Mouse (Mus musculus) heart, embryonic 15.5 days (tissue): ENCODE results near the gene Hoxb5. TPM values are rescaled to one million over a fixed set of nuclear protein-coding genes. Genes with fewer than 3 reads are reported as not detected.

ENCODE experiments used
- ATAC-seq: fragments of 200-750 bp; cut with Nextera tagmentation; replicated peaks from 2 replicates; pipeline ENCODE4 v1.8.0; 2017; ENCODE audit warnings: low read depth, moderate TSS enrichment; ENCODE audit not compliant: insufficient number of reproducible peaks, insufficient read depth, low FRiP score
- H3K27ac ChIP-seq: fragments of 300-500 bp; sonication (generic); 2 replicates; pipeline ENCODE4 v1.5.1; 2015; ENCODE audit warnings: mild to moderate bottlenecking, inconsistent platforms
- H3K27me3 ChIP-seq: fragments of 300-500 bp; sonication (generic); 2 replicates; pipeline ENCODE4 v1.6.1; 2015; ENCODE audit warnings: inconsistent platforms
- H3K36me3 ChIP-seq: fragments of 300-500 bp; sonication (generic); 2 replicates; pipeline ENCODE4 v1.6.1; 2015; ENCODE audit warnings: mild to moderate bottlenecking, inconsistent platforms
- H3K4me1 ChIP-seq: fragments of 300-500 bp; sonication (generic); replicated peaks from 2 replicates; pipeline ENCODE4 v1.6.1; 2015; ENCODE audit warnings: inconsistent platforms
- H3K4me2 ChIP-seq: fragments of 300-500 bp; sonication (generic); 2 replicates; pipeline ENCODE4 v1.6.1; 2015; ENCODE audit warnings: inconsistent platforms, mild to moderate bottlenecking, moderate library complexity
- H3K4me3 ChIP-seq: fragments of 300-500 bp; sonication (generic); 2 replicates; pipeline ENCODE4 v1.5.1; 2015; ENCODE audit warnings: mild to moderate bottlenecking, inconsistent platforms
- H3K9ac ChIP-seq: fragments of 300-500 bp; sonication (generic); 2 replicates; pipeline ENCODE4 v1.6.1; 2015; ENCODE audit warnings: mild to moderate bottlenecking, inconsistent platforms
- H3K9me3 ChIP-seq: fragments of 300-500 bp; sonication (generic); replicated peaks from 2 replicates; pipeline ENCODE4 v1.6.1; 2016; ENCODE audit warnings: inconsistent platforms
- WGBS: fragments of 180-500 bp; shearing (Covaris S2); methylation state at CpG from one replicate; pipeline ENCODE4 v1.1.7; 2015; ENCODE audit warnings: mixed read lengths; 5-methylcytosine and 5-hydroxymethylcytosine counted together
- microRNA counts: library from miRNA; unstranded; fragments of <30 nt; microRNA quantifications from one replicate; lab custom pipeline; 2016
- microRNA-seq: library from miRNA; unstranded; fragments of <30 nt; microRNA quantifications from one replicate; pipeline ENCODE4, GENCODE M21; 2016
- polyA plus RNA-seq: library from polyadenylated mRNA; unstranded; fragments of >200 nt; fragmentation: Nextera tagmentation; extraction: Ambion mirVana; gene quantifications from 2 replicates; pipeline ENCODE4 v1.2.1, GENCODE M21; 2015

Gene Hoxb5
- polyA plus RNA-seq, 1 experiment from 2014 or later, result 1.4 TPM

DNA sequence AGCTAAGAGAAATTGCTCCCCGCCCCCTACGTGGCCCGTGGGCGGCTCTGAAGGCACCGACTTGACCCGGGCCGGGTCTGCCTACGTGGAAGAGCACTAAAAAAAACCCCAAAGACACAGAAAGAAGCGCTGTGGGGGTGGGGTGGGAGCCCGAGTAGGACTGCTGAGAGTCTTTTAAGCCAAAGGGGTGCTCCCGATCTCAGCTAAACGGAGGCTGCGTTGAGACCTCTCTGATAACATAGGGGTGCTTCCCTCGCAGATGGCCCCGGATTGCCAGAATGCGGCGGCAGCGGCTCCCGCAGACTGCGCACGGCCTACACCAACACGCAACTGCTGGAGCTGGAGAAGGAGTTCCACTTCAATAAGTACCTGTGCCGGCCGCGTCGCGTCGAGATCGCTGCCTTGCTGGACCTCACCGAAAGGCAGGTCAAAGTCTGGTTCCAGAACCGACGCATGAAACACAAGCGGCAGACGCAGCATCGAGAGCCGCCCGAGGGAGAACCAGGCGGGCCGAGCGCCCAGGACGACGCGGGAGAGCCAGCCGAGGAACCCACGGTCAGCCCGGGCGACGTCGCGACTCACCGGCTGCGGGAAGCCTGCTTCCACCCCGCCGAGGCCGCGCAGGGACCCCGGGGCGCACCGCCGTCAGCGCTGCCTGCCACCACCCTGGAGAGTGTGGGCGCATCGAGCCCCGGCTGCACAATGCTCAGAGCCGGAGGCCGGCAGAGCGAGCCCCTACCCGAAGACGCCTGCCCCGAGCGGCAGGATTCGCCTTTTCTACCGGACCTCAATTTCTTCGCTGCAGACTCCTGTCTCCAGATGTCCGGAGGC lies 49.8 kb downstream of the Hoxb5 start:
- ATAC-seq, result no peak
- Histone ChIP-seq H3K4me1 (peaks cover 16% of the 10 kb centered on the region), H3K27ac (peak overlapping the region; percentile 76), H3K9me3 (no peaks in the 10 kb centered on the region), H3K4me3 (peak overlapping the region; percentile 53), H3K9ac (peak overlapping the region; percentile 48), H3K27me3 (peaks cover 95% of the 10 kb centered on the region), H3K4me2 (peak overlapping the region; percentile 57), H3K36me3 (no peaks in the 10 kb centered on the region)
- WGBS, result under 1% methylated on average over 75 of the region's 75 CpGs

GRCm38 (mm10) chr11:96353522-96353841 lies 50.3 kb downstream of the Hoxb5 start:
- H3K4me3 ChIP-seq, result peak overlapping the region; percentile 53
- peak overlapping the region; percentile 48 for H3K9ac ChIP-seq
- peaks cover 16% of the 10 kb centered on the region for H3K4me1 ChIP-seq
- 5% methylated on average over 14 of the region's 14 CpGs for WGBS
- no peaks in the 10 kb centered on the region for H3K36me3 ChIP-seq
- H3K27ac ChIP-seq, result peak overlapping the region; percentile 76
- H3K27me3 ChIP-seq, result peaks cover 94% of the 10 kb centered on the region
- no peak for ATAC-seq
- no peaks in the 10 kb centered on the region for H3K9me3 ChIP-seq
- H3K4me2 ChIP-seq, result peak overlapping the region; percentile 57

- Histone ChIP-seq H3K4me3 (peak overlapping the region; percentile 33), H3K9me3 (no peaks in the 10 kb centered on the region), H3K4me1 (peaks cover 16% of the 10 kb centered on the region), H3K4me2 (peak overlapping the region; percentile 57), H3K36me3 (no peaks in the 10 kb centered on the region), H3K9ac (peak overlapping the region; percentile 7; the same call in 1 of the 2 replicates), H3K27me3 (peaks cover 89% of the 10 kb centered on the region), H3K27ac (peak overlapping the region; percentile 37; the same call in 1 of the 2 replicates)
- ATAC-seq, result no peak
- 22% methylated on average over 8 of the region's 8 CpGs for WGBS
These were observed 50.8 kb downstream of the Hoxb5 start for GRCm38 (mm10) chr11:96353939-96354338.

- 2% methylated on average over 25 of the region's 25 CpGs for WGBS
- peak overlapping the region; percentile 37; the same call in 1 of the 2 replicates for H3K27ac ChIP-seq
- peaks cover 16% of the 10 kb centered on the region for H3K4me1 ChIP-seq
- no peaks in the 10 kb centered on the region for H3K9me3 ChIP-seq
- no peak for ATAC-seq
- peak overlapping the region; percentile 7; the same call in 1 of the 2 replicates for H3K9ac ChIP-seq
- peak overlapping the region; percentile 57 for H3K4me2 ChIP-seq
- peaks cover 86% of the 10 kb centered on the region for H3K27me3 ChIP-seq
- H3K36me3 ChIP-seq, result no peaks in the 10 kb centered on the region
- peak overlapping the region; percentile 33 for H3K4me3 ChIP-seq
These were observed 51.2 kb downstream of the Hoxb5 start for GRCm38 (mm10) chr11:96354376-96354775.

DNA sequence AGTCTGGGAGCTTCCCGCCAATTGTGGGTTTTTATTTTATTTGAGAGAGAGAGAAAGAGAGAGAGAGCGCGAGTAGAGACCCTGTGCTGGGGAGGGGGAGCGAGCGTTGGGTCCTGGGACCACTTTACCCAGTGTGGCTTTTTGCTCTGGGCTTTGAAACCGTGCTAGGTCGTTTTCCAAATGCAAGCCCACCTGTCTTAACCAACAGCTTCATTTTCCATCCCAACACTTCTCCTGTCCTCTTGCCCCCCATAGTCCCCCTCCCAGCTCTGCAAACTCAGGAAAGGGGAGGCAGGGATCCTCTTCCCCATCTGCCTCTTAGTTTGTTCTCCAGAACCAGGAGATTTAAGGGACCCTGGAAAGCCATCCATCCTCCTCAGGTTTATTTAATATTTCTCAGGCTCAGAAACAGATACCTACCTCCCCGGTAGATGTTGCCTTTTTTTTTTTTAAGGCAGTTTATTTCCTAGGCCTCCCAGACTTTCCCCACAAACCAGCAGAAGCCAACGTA lies 51.7 kb downstream of the Hoxb5 start:
- H3K4me2 ChIP-seq, result peak overlapping the region; percentile 57
- peaks cover 16% of the 10 kb centered on the region for H3K4me1 ChIP-seq
- WGBS, result 13% methylated on average over 9 of the region's 9 CpGs
- no peak overlapping the region for H3K27ac ChIP-seq
- H3K27me3 ChIP-seq, result peaks cover 86% of the 10 kb centered on the region
- ATAC-seq, result no peak
- H3K36me3 ChIP-seq, result no peaks in the 10 kb centered on the region
- H3K4me3 ChIP-seq, result peak overlapping the region; percentile 33
- H3K9ac ChIP-seq, result 0 out of 2 replicates have a peak overlapping the region, but pooled peaks have one; percentile 7
- no peaks in the 10 kb centered on the region for H3K9me3 ChIP-seq

MicroRNAs within 50 kb of the gene (microRNA counts, 519-probe panel; counts per million panel counts)
- microRNA mmu-miR-10a (lab: Ali Mortazavi, UCI) (2,589 counts per million, percentile 57 among the panel's probes with 10 or more counts), microRNA mmu-miR-196a (lab: Ali Mortazavi, UCI) (1,076 counts per million, percentile 4 among the panel's probes with 10 or more counts)

Small RNAs within 50 kb of the gene (microRNA-seq; reads per million reads assigned to microRNA genes)
- gene Mir10a (6,682 reads per million, percentile 93 among the genes with 10 or more reads in this experiment), gene Mir196a-1 (not detected)

Other genes starting within 250 kb of the Hoxb5 start
- 25.6 and 35.2 TPM in 2 replicates for gene Ube2z, start 237.9 kb upstream of the Hoxb5 start, polyA plus RNA-seq
- 1,708 and 1,946 TPM in 2 replicates for gene Atp5g1, start 227.7 kb upstream of the Hoxb5 start, polyA plus RNA-seq
- gene Calcoco2, start 191.4 kb upstream of the Hoxb5 start, polyA plus RNA-seq, result not detected in 2 replicates
- gene Ttll6, start 169.6 kb upstream of the Hoxb5 start, polyA plus RNA-seq, result 0.05 and 0.18 TPM in 2 replicates
- not detected in 2 replicates for gene Hoxb13, start 109.0 kb upstream of the Hoxb5 start, polyA plus RNA-seq
- gene Hoxb9, start 31.9 kb upstream of the Hoxb5 start, polyA plus RNA-seq, result 0.06 TPM in 1 of 2 replicates, not detected in the other
- gene Hoxb8, start 21.4 kb upstream of the Hoxb5 start, polyA plus RNA-seq, result 0.08 TPM in 1 of 2 replicates, not detected in the other
- 0.25 and 0.32 TPM in 2 replicates for gene Hoxb7, start 16.7 kb upstream of the Hoxb5 start, polyA plus RNA-seq
- 0.49 and 1.2 TPM in 2 replicates for gene Hoxb6, start 10.9 kb upstream of the Hoxb5 start, polyA plus RNA-seq
- gene Hoxb4, start 14.9 kb downstream of the Hoxb5 start, polyA plus RNA-seq, result 0.31 and 0.70 TPM in 2 replicates
- gene Hoxb3, start 20.0 kb downstream of the Hoxb5 start, polyA plus RNA-seq, result 0.71 and 0.98 TPM in 2 replicates
- gene Hoxb2, start 47.2 kb downstream of the Hoxb5 start, polyA plus RNA-seq, result 3.7 and 6.8 TPM in 2 replicates
- gene Hoxb1, start 62.4 kb downstream of the Hoxb5 start, polyA plus RNA-seq, result not detected in 2 replicates
- gene Skap1, start 161.3 kb downstream of the Hoxb5 start, polyA plus RNA-seq, result 0.91 and 10.4 TPM in 2 replicates